8 mouse cellular contexts compared by ENCODE assay signal in the genomic region with DNA sequence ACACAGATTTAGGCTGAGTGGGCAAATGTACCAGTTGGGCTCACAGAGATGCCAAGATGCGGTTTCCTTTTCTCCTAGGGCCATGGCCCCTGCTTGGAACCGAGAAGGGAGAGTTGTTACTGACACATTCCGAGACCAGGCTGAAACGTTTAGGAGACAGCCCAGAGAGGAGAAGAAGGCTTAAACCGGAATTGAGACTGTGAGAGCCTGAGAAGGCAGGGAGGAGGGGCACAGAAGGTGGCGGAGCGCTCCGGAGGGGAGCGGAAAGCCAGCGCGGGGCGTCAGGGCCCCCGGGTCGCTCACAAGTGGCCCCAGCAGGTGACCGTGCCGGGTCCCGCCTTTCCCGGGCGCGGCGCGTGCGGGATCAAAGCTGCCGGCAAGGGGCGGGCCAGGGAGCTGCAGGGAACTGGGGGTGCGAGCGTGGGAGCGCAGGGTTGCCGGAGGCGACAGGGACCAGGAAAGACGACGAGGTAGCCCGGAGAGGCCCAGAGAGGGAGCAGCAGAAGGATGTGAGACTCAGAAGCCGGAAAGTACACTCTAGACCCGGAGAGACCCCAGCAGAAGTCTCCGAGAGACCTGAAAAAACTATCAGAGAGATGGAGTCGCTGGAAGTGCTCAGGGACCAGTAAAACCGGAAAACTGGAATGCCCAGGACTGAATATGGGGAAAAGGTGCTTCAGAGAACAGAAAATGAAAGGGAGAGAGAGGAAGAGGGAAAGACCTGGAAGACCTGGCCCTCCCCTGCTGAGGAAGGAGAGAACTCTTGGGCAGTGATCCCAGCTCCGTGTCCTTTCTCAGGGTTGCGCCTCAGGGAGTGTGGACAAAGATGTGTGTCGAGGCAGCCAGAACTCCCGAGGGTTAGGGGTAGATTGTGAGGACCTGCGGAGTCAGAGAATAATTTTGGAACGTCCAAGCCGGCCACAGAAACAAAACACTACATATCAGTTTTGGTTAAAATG. TPM values are rescaled to one million over a fixed set of nuclear protein-coding genes. Genes with fewer than 3 reads are reported as not detected.
A peak's percentile ranks its signal among the peaks of the same experiment; 100 is the strongest.
DNase-seq lines count a peak whose midpoint lies in the region; ATAC-seq and TF ChIP-seq lines count a peak whose summit lies in the region.

No protein-coding gene starts in this region.

- TF ChIP-seq POLR2A in cortical plate, adult 2 months (IDR thresholded peaks at IDR 0.05; ENCODE audit: extremely low read depth, insufficient read depth, low read length): no peak

- DNase-seq in 3134 (ENCODE audit: extremely low read depth, insufficient read length, low spot score): peak; percentile 84
- DNase-seq in Muller cell, postnatal 12 days (ENCODE audit: inconsistent ontology term): peak; percentile 72
- DNase-seq in heart, adult 8-10 months (ENCODE audit: low spot score): peak; percentile 68
- peak; percentile 81 for DNase-seq in liver, postnatal 0 days
- peak; percentile 55 for DNase-seq in neural tube, embryonic 11.5 days (ENCODE audit: low spot score)
- DNase-seq in thymus, adult 18-20 months: peak; percentile 62 to 72

- H3K4me2 ChIP-seq in kidney, embryonic 14.5 days (replicated peaks; ENCODE audit: low read depth, low read length): peak overlapping the region; percentile 95
- peak overlapping the region; percentile 98 for H3K4me2 ChIP-seq in liver, postnatal 0 days (ENCODE audit: low read depth, low read length)
- peak overlapping the region; percentile 98 for H3K4me2 ChIP-seq in neural tube, embryonic 11.5 days (ENCODE audit: low read depth)

- no peaks in the 10 kb centered on the region for H3K36me3 ChIP-seq in kidney, embryonic 14.5 days (ENCODE audit: control insufficient read depth, insufficient read depth, low read length)
- no peaks in the 10 kb centered on the region for H3K36me3 ChIP-seq in liver, postnatal 0 days (replicated peaks; ENCODE audit: insufficient read depth, low read length)
- H3K36me3 ChIP-seq in neural tube, embryonic 11.5 days (ENCODE audit: control insufficient read depth, insufficient read depth, low read length): no peaks in the 10 kb centered on the region

- no peak for ATAC-seq in kidney, embryonic 14.5 days (ENCODE audit: low FRiP score, low TSS enrichment)
- peak; percentile 41 for ATAC-seq in liver, postnatal 0 days
- ATAC-seq in neural tube, embryonic 11.5 days (ENCODE audit: insufficient read depth, low FRiP score, low TSS enrichment): no peak

- no peak for TF ChIP-seq CTCF in cortical plate, adult 2 months (IDR thresholded peaks at IDR 0.05; ENCODE audit: extremely low read depth, insufficient read depth, low read length)
- no peak for TF ChIP-seq CTCF in liver, postnatal 0 days (IDR thresholded peaks at IDR 0.05; ENCODE audit: low read depth)

- H3K27me3 ChIP-seq in kidney, embryonic 14.5 days (ENCODE audit: control insufficient read depth, insufficient read depth, low read length): no peaks in the 10 kb centered on the region
- peaks cover 20% of the 10 kb centered on the region for H3K27me3 ChIP-seq in liver, postnatal 0 days (ENCODE audit: insufficient read depth, low read length)
- peaks cover 21% of the 10 kb centered on the region for H3K27me3 ChIP-seq in neural tube, embryonic 11.5 days (ENCODE audit: control insufficient read depth, insufficient read depth, low read length)

- H3K4me3 ChIP-seq in cortical plate, adult 2 months (ENCODE audit: insufficient read depth, low read length): peak overlapping the region; percentile 42
- peak overlapping the region; percentile 80 for H3K4me3 ChIP-seq in kidney, embryonic 14.5 days (ENCODE audit: low read length)
- peak overlapping the region; percentile 56 for H3K4me3 ChIP-seq in liver, postnatal 0 days (ENCODE audit: low read depth, low read length)
- H3K4me3 ChIP-seq in neural tube, embryonic 11.5 days (ENCODE audit: low read depth, low read length): peak overlapping the region; percentile 75

- H3K27ac ChIP-seq in cortical plate, adult 2 months (ENCODE audit: insufficient read depth, low read length): peak overlapping the region; percentile 22; the same call in 1 of the 2 replicates
- H3K27ac ChIP-seq in kidney, embryonic 14.5 days (ENCODE audit: low read depth, low read length): peak overlapping the region; percentile 14
- peak overlapping the region; percentile 65 for H3K27ac ChIP-seq in liver, postnatal 0 days (ENCODE audit: low read depth)
- 0 out of 2 replicates have a peak overlapping the region, but pooled peaks have one; percentile 10 for H3K27ac ChIP-seq in neural tube, embryonic 11.5 days (ENCODE audit: low read depth, low read length)

- WGBS in kidney, embryonic 14.5 days: under 1% methylated on average over 45 of the region's 45 CpGs
- 2% methylated on average over 45 of the region's 45 CpGs for WGBS in liver, postnatal 0 days (ENCODE audit: insufficient replicate concordance)
- under 1% methylated on average over 45 of the region's 45 CpGs for WGBS in neural tube, embryonic 11.5 days

- no peaks in the 10 kb centered on the region for H3K4me1 ChIP-seq in cortical plate, adult 2 months (ENCODE audit: control insufficient read depth, insufficient read depth, low read length)
- peaks cover 20% of the 10 kb centered on the region; the same call in 1 of the 2 replicates for H3K4me1 ChIP-seq in kidney, embryonic 14.5 days (ENCODE audit: control insufficient read depth, insufficient read depth, low read length)
- peaks cover 46% of the 10 kb centered on the region for H3K4me1 ChIP-seq in liver, postnatal 0 days (ENCODE audit: insufficient read depth)
- peaks cover 16% of the 10 kb centered on the region for H3K4me1 ChIP-seq in neural tube, embryonic 11.5 days (ENCODE audit: control insufficient read depth, insufficient read depth, low read length)

- no peak for TF ChIP-seq EP300 in liver, postnatal 0 days (IDR thresholded peaks at IDR 0.05; ENCODE audit: low read depth)

- peak overlapping the region; percentile 68 for H3K9ac ChIP-seq in kidney, embryonic 14.5 days (ENCODE audit: low read depth, low read length)
- peak overlapping the region; percentile 64 for H3K9ac ChIP-seq in liver, postnatal 0 days (replicated peaks)
- peak overlapping the region; percentile 66 for H3K9ac ChIP-seq in neural tube, embryonic 11.5 days (ENCODE audit: low read length)

- no peaks in the 10 kb centered on the region for H3K9me3 ChIP-seq in kidney, embryonic 14.5 days (ENCODE audit: control insufficient read depth, low read length)
- no peaks in the 10 kb centered on the region for H3K9me3 ChIP-seq in liver, postnatal 0 days (ENCODE audit: low read length)
- no peaks in the 10 kb centered on the region for H3K9me3 ChIP-seq in neural tube, embryonic 11.5 days (ENCODE audit: control insufficient read depth, low read length)

RNA-seq across cellular contexts. Expression of gene Hes7, which starts 2.2 kb away (rescaled TPM):
- 0.50 and 0.83 TPM in 2 replicates for polyA plus RNA-seq in cortical plate, adult 2 months (2012; rRNA removed)
- total RNA-seq in heart, adult 8-10 months (2022): under 1 TPM in 1 of 4 experiments, not detected in 3; 0.12 TPM
- 0.23 and 0.41 TPM in 2 replicates for polyA plus RNA-seq in kidney, embryonic 14.5 days (2014; fragmentation: Nextera tagmentation; extraction: Ambion mirVana)
- 0.07 and 0.15 TPM in 2 replicates for polyA plus RNA-seq in liver, postnatal 0 days (2015; fragmentation: Nextera tagmentation; extraction: Ambion mirVana)
- 0.33 TPM in 1 of 2 replicates, not detected in the other for polyA plus RNA-seq in neural tube, embryonic 11.5 days (2014; fragmentation: Nextera tagmentation; extraction: Ambion mirVana)

RNA-seq across cellular contexts. Expression of gene 9130213A22Rik, which starts 4.4 kb away (rescaled TPM):
- 2.1 and 2.3 TPM in 2 replicates for polyA plus RNA-seq in cortical plate, adult 2 months (2012; rRNA removed)
- under 1 TPM; 0.16 to 0.60 (median 0.38) TPM for total RNA-seq in heart, adult 8-10 months (2022)
- polyA plus RNA-seq in kidney, embryonic 14.5 days (2014; fragmentation: Nextera tagmentation; extraction: Ambion mirVana): 0.11 and 0.43 TPM in 2 replicates
- polyA plus RNA-seq in liver, postnatal 0 days (2015; fragmentation: Nextera tagmentation; extraction: Ambion mirVana): 0.06 and 0.07 TPM in 2 replicates
- polyA plus RNA-seq in neural tube, embryonic 11.5 days (2014; fragmentation: Nextera tagmentation; extraction: Ambion mirVana): 0.24 TPM in 1 of 2 replicates, not detected in the other

RNA-seq across cellular contexts. Expression of gene Aloxe3, which starts 7.7 kb away (rescaled TPM):
- polyA plus RNA-seq in cortical plate, adult 2 months (2012; rRNA removed): 8.7 and 11.6 TPM in 2 replicates
- not detected for total RNA-seq in heart, adult 8-10 months (2022)
- polyA plus RNA-seq in kidney, embryonic 14.5 days (2014; fragmentation: Nextera tagmentation; extraction: Ambion mirVana): 0.54 and 1.1 TPM in 2 replicates
- polyA plus RNA-seq in liver, postnatal 0 days (2015; fragmentation: Nextera tagmentation; extraction: Ambion mirVana): 0.14 and 0.18 TPM in 2 replicates
- polyA plus RNA-seq in neural tube, embryonic 11.5 days (2014; fragmentation: Nextera tagmentation; extraction: Ambion mirVana): 0.08 and 0.66 TPM in 2 replicates

RNA-seq across cellular contexts. Expression of gene Per1, which starts 23.0 kb away (rescaled TPM):
- 48.3 and 57.6 TPM in 2 replicates for polyA plus RNA-seq in cortical plate, adult 2 months (2012; rRNA removed)
- 10 to 100 TPM; 33.3 to 81.2 (median 48.5) TPM for total RNA-seq in heart, adult 8-10 months (2022)
- polyA plus RNA-seq in kidney, embryonic 14.5 days (2014; fragmentation: Nextera tagmentation; extraction: Ambion mirVana): 6.1 and 8.9 TPM in 2 replicates
- polyA plus RNA-seq in liver, postnatal 0 days (2015; fragmentation: Nextera tagmentation; extraction: Ambion mirVana): 3.0 and 8.2 TPM in 2 replicates
- 10.7 and 10.9 TPM in 2 replicates for polyA plus RNA-seq in neural tube, embryonic 11.5 days (2014; fragmentation: Nextera tagmentation; extraction: Ambion mirVana)

RNA-seq across cellular contexts. Expression of gene Vamp2, which starts 29.7 kb away (rescaled TPM):
- 1,153 and 1,156 TPM in 2 replicates for polyA plus RNA-seq in cortical plate, adult 2 months (2012; rRNA removed)
- 10 to 100 TPM; 57.1 to 72.2 (median 68.6) TPM for total RNA-seq in heart, adult 8-10 months (2022)
- polyA plus RNA-seq in kidney, embryonic 14.5 days (2014; fragmentation: Nextera tagmentation; extraction: Ambion mirVana): 57.5 and 86.5 TPM in 2 replicates
- polyA plus RNA-seq in liver, postnatal 0 days (2015; fragmentation: Nextera tagmentation; extraction: Ambion mirVana): 13.6 and 14.2 TPM in 2 replicates
- 112 TPM in 2 replicates for polyA plus RNA-seq in neural tube, embryonic 11.5 days (2014; fragmentation: Nextera tagmentation; extraction: Ambion mirVana)

Comparison
In these comparisons a context has a peak if more than half of its experiments do, and no peak if none do; other contexts are left out.
1. H3K27ac ChIP-seq: peak in every context shown above with its lines; median percentile 65 in liver, postnatal 0 days; 22 in cortical plate, adult 2 months; 14 in kidney, embryonic 14.5 days; 10 in neural tube, embryonic 11.5 days.